20 mouse cellular contexts compared by ENCODE assay signal in the genomic region with DNA sequence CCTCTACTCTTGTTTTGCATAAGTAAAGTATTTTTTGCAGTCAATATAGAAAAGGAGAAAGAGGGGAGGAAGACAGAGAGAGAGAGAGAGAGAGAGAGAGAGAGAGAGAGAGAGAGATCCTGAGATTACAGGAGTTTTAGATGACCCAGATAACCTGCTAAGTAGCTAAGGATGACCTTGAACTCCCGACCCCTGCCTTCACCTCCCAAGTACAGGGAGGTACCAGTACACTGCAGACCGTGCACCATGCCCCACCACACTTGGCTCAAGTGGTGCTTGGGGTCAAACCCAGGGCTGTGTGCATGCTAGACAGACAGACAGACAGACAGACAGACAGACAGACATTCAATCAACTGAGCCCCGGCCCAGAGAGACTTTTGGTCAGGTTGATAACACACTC.
DNase-seq lines count a peak whose midpoint lies in the region; ATAC-seq and TF ChIP-seq lines count a peak whose summit lies in the region.
"Had no signal": no experiment of that assay in that cellular context is flagged by ENCODE, and none has a peak within 500 bp of the region (broad histone marks: within the 10 kb centered on the region; RNA-seq: fewer than 3 reads in every experiment).

No protein-coding gene starts in this region.

- peaks cover 3% of the 10 kb centered on the region; the same call in 1 of the 2 replicates for H3K9me3 ChIP-seq in megakaryocyte, embryonic 14.5 days
- H3K9me3 ChIP-seq in intestine, postnatal 0 days (ENCODE audit: control insufficient read depth) = no peaks in the 10 kb centered on the region
- H3K9me3 ChIP-seq in liver, postnatal 0 days (ENCODE audit: low read length) = no peaks in the 10 kb centered on the region
- H3K9me3 ChIP-seq: forebrain, embryonic 10.5 days; heart, embryonic 13.5 days; hindbrain, embryonic 15.5 days; midbrain, embryonic 12.5 days had no signal

- peaks cover 13% of the 10 kb centered on the region for H3K36me3 ChIP-seq in megakaryocyte, embryonic 14.5 days (replicated peaks; ENCODE audit: low read length)
- H3K36me3 ChIP-seq in intestine, postnatal 0 days (ENCODE audit: control insufficient read depth, insufficient read depth) = no peaks in the 10 kb centered on the region
- no peaks in the 10 kb centered on the region for H3K36me3 ChIP-seq in liver, postnatal 0 days (replicated peaks; ENCODE audit: insufficient read depth, low read length)
- H3K36me3 ChIP-seq: forebrain, embryonic 10.5 days; heart, embryonic 13.5 days; hindbrain, embryonic 15.5 days; midbrain, embryonic 12.5 days had no signal

- DNase-seq in liver, postnatal 0 days = peak; percentile 23
- no peak for DNase-seq in cerebellum, postnatal 25 days
- DNase-seq: adrenal gland, postnatal 36 days; cerebellum, adult 11-12 months; cerebellum, postnatal 36 days; gastrocnemius, adult 2 months; lung, embryonic 14.5 days; lung, postnatal 36 days; right cerebral cortex, postnatal 4 days; thymus, postnatal 25 days had no signal

- H3K27ac ChIP-seq in intestine, postnatal 0 days (ENCODE audit: low read depth, low read length) = peak overlapping the region; percentile 84
- peak overlapping the region; percentile 94 for H3K27ac ChIP-seq in liver, postnatal 0 days (ENCODE audit: low read depth)
- H3K27ac ChIP-seq: forebrain, embryonic 10.5 days; gastrocnemius, adult 2 months; heart, embryonic 13.5 days; hindbrain, embryonic 15.5 days; left cerebral cortex, adult 2 months; midbrain, embryonic 12.5 days had no signal

- H3K4me3 ChIP-seq in megakaryocyte, embryonic 14.5 days (replicated peaks) = peak overlapping the region; percentile 64
- peak overlapping the region; percentile 6; the same call in 1 of the 2 replicates for H3K4me3 ChIP-seq in intestine, postnatal 0 days (ENCODE audit: low read depth, low read length)
- H3K4me3 ChIP-seq in liver, postnatal 0 days (ENCODE audit: low read depth, low read length) = peak overlapping the region; percentile 29
- H3K4me3 ChIP-seq: forebrain, embryonic 10.5 days; gastrocnemius, adult 2 months; heart, embryonic 13.5 days; hindbrain, embryonic 15.5 days; left cerebral cortex, adult 2 months; midbrain, embryonic 12.5 days had no signal

- H3K4me1 ChIP-seq in megakaryocyte, embryonic 14.5 days = peaks cover 57% of the 10 kb centered on the region
- 0 out of 2 replicates have a peak, but pooled peaks cover 6% of the 10 kb centered on the region for H3K4me1 ChIP-seq in intestine, postnatal 0 days (replicated peaks; ENCODE audit: control insufficient read depth, insufficient read depth, low read length)
- H3K4me1 ChIP-seq in liver, postnatal 0 days (ENCODE audit: insufficient read depth) = no peaks in the 10 kb centered on the region; the same call in 1 of the 2 replicates
- H3K4me1 ChIP-seq: forebrain, embryonic 10.5 days; hindbrain, embryonic 15.5 days; midbrain, embryonic 12.5 days had no signal

- no peak for TF ChIP-seq CTCF in intestine, postnatal 0 days (IDR thresholded peaks at IDR 0.05; ENCODE audit: low read depth)
- TF ChIP-seq CTCF in liver, postnatal 0 days (IDR thresholded peaks at IDR 0.05; ENCODE audit: low read depth) = no peak

- WGBS in intestine, postnatal 0 days = 52% methylated on average over 3 of the region's 3 CpGs
- WGBS in liver, postnatal 0 days (ENCODE audit: insufficient replicate concordance) = 53% methylated on average over 3 of the region's 3 CpGs

- no peak overlapping the region for H3K9ac ChIP-seq in intestine, postnatal 0 days (ENCODE audit: low read depth, low read length)
- H3K9ac ChIP-seq in liver, postnatal 0 days (replicated peaks) = no peak overlapping the region; the same call in 1 of the 2 replicates
- H3K9ac ChIP-seq: heart, embryonic 13.5 days; hindbrain, embryonic 15.5 days; lung, embryonic 14.5 days; midbrain, embryonic 12.5 days had no signal

- no peak for TF ChIP-seq EP300 in liver, postnatal 0 days (IDR thresholded peaks at IDR 0.05; ENCODE audit: low read depth)

- H3K4me2 ChIP-seq in intestine, postnatal 0 days (replicated peaks; ENCODE audit: low read depth) = peak overlapping the region; percentile 56
- peak overlapping the region; percentile 58 for H3K4me2 ChIP-seq in liver, postnatal 0 days (ENCODE audit: low read depth, low read length)
- H3K4me2 ChIP-seq: heart, embryonic 13.5 days; hindbrain, embryonic 15.5 days; lung, embryonic 14.5 days; midbrain, embryonic 12.5 days had no signal

- no peaks in the 10 kb centered on the region for H3K27me3 ChIP-seq in megakaryocyte, embryonic 14.5 days (replicated peaks)
- no peaks in the 10 kb centered on the region for H3K27me3 ChIP-seq in intestine, postnatal 0 days (replicated peaks; ENCODE audit: control insufficient read depth, insufficient read depth, low read length)
- H3K27me3 ChIP-seq in liver, postnatal 0 days (ENCODE audit: insufficient read depth, low read length) = no peaks in the 10 kb centered on the region
- H3K27me3 ChIP-seq: heart, embryonic 13.5 days; hindbrain, embryonic 15.5 days; midbrain, embryonic 12.5 days had no signal

- no peak for ATAC-seq in megakaryocyte, adult 5-6 weeks (ENCODE audit: poor library complexity, severe bottlenecking)
- ATAC-seq in intestine, postnatal 0 days = no peak; the same call in 1 of the 2 replicates
- ATAC-seq in liver, postnatal 0 days = no peak
- ATAC-seq in megakaryocyte progenitor cell, adult 5-6 weeks (replicated peaks; ENCODE audit: poor library complexity) = no peak
- no peak for ATAC-seq in activated CD4-positive, CD25-positive, alpha-beta regulatory T cell, adult 4 months

Comparison
In these comparisons a context has a peak if more than half of its experiments do, and no peak if none do; other contexts are left out.
1. H3K4me3 ChIP-seq: peak in every context shown above with its lines; median percentile 64 in megakaryocyte, embryonic 14.5 days; 29 in liver, postnatal 0 days; 6 in intestine, postnatal 0 days.